Mouse (Mus musculus): ENCODE results near the gene Fggy. TPM values are rescaled to one million over a fixed set of nuclear protein-coding genes. Genes with fewer than 3 reads are reported as not detected.

The Fggy gene
- polyA plus RNA-seq, 1 experiment from 2014 or later: 7.3 TPM

- H3K4me1 ChIP-seq: peaks cover 19% of the 10 kb centered on the region
- WGBS: 93% methylated on average over 4 of the region's 4 CpGs
- H3K27ac ChIP-seq (replicated peaks): peak overlapping the region; percentile 66; the same call in 1 of the 2 replicates
- no peaks in the 10 kb centered on the region for H3K9me3 ChIP-seq
- no peak for DNase-seq (ENCODE audit: low spot score)
- H3K4me3 ChIP-seq: no peak overlapping the region
- no peaks in the 10 kb centered on the region for H3K36me3 ChIP-seq (replicated peaks)
- H3K27me3 ChIP-seq (replicated peaks; ENCODE audit: low read depth, poor library complexity, severe bottlenecking): no peaks in the 10 kb centered on the region
Measured at GRCm38 (mm10) chr4:95778528-95778927, 221.2 kb downstream of the Fggy start.

- Histone ChIP-seq H3K27ac (replicated peaks) (no peak overlapping the region), H3K9me3 (no peaks in the 10 kb centered on the region), H3K27me3 (replicated peaks; ENCODE audit: low read depth, poor library complexity, severe bottlenecking) (no peaks in the 10 kb centered on the region), H3K36me3 (replicated peaks) (no peaks in the 10 kb centered on the region), H3K4me1 (peaks cover 10% of the 10 kb centered on the region; the same call in 1 of the 2 replicates), H3K4me3 (no peak overlapping the region)
- DNase-seq (ENCODE audit: low spot score): no peak
- 92% methylated on average over 4 of the region's 4 CpGs for WGBS
Measured at GRCm38 (mm10) chr4:95784146-95784895, 227.0 kb downstream of the Fggy start.

GRCm38 (mm10) chr4:95787609-95788008 is 230.3 kb downstream of the Fggy start:
- H3K27ac ChIP-seq (replicated peaks): no peak overlapping the region
- H3K4me3 ChIP-seq: no peak overlapping the region
- no peaks in the 10 kb centered on the region for H3K27me3 ChIP-seq (replicated peaks; ENCODE audit: low read depth, poor library complexity, severe bottlenecking)
- no peaks in the 10 kb centered on the region for H3K36me3 ChIP-seq (replicated peaks)
- no peak for DNase-seq (ENCODE audit: low spot score)
- H3K9me3 ChIP-seq: no peaks in the 10 kb centered on the region
- 44% methylated on average over 2 of the region's 2 CpGs for WGBS
- H3K4me1 ChIP-seq: peaks cover 21% of the 10 kb centered on the region

GRCm38 (mm10) chr4:95788867-95789266 is 231.6 kb downstream of the Fggy start:
- peaks cover 27% of the 10 kb centered on the region for H3K4me1 ChIP-seq
- DNase-seq (ENCODE audit: low spot score): no peak
- 63% methylated on average over 2 of the region's 2 CpGs for WGBS
- 0 out of 2 replicates have a peak overlapping the region, but pooled peaks have one; percentile 35 for H3K27ac ChIP-seq (replicated peaks)
- H3K9me3 ChIP-seq: no peaks in the 10 kb centered on the region
- H3K36me3 ChIP-seq (replicated peaks): no peaks in the 10 kb centered on the region
- H3K4me3 ChIP-seq: no peak overlapping the region
- H3K27me3 ChIP-seq (replicated peaks; ENCODE audit: low read depth, poor library complexity, severe bottlenecking): no peaks in the 10 kb centered on the region

- Histone ChIP-seq H3K27ac (replicated peaks) (no peak overlapping the region), H3K4me3 (no peak overlapping the region), H3K27me3 (replicated peaks; ENCODE audit: low read depth, poor library complexity, severe bottlenecking) (no peaks in the 10 kb centered on the region), H3K36me3 (replicated peaks) (no peaks in the 10 kb centered on the region), H3K4me1 (peaks cover 41% of the 10 kb centered on the region), H3K9me3 (no peaks in the 10 kb centered on the region)
- WGBS: 75% methylated on average over 3 of the region's 3 CpGs
- peak; percentile 44 for DNase-seq (ENCODE audit: low spot score)
Measured at GRCm38 (mm10) chr4:95791913-95792475, 234.7 kb downstream of the Fggy start.

- peak overlapping the region; percentile 77 for H3K27ac ChIP-seq (replicated peaks)
- no peak overlapping the region for H3K4me3 ChIP-seq
- no peak for DNase-seq (ENCODE audit: low spot score)
- H3K36me3 ChIP-seq (replicated peaks): no peaks in the 10 kb centered on the region
- WGBS: 68% methylated on average over 7 of the region's 7 CpGs
- peaks cover 40% of the 10 kb centered on the region for H3K4me1 ChIP-seq
- H3K9me3 ChIP-seq: no peaks in the 10 kb centered on the region
- H3K27me3 ChIP-seq (replicated peaks; ENCODE audit: low read depth, poor library complexity, severe bottlenecking): no peaks in the 10 kb centered on the region
Measured at GRCm38 (mm10) chr4:95793647-95794328, 236.5 kb downstream of the Fggy start.

GRCm38 (mm10) chr4:95794651-95795050 is 237.3 kb downstream of the Fggy start:
- Histone ChIP-seq H3K4me1 (peaks cover 40% of the 10 kb centered on the region), H3K4me3 (no peak overlapping the region), H3K9me3 (no peaks in the 10 kb centered on the region), H3K27me3 (replicated peaks; ENCODE audit: low read depth, poor library complexity, severe bottlenecking) (no peaks in the 10 kb centered on the region), H3K36me3 (replicated peaks) (no peaks in the 10 kb centered on the region), H3K27ac (replicated peaks) (peak overlapping the region; percentile 77)
- peak; percentile 68 for DNase-seq (ENCODE audit: low spot score)
- 34% methylated on average over 6 of the region's 6 CpGs for WGBS

GRCm38 (mm10) chr4:95795283-95795682 is 238.0 kb downstream of the Fggy start:
- WGBS: 78% methylated on average over 2 of the region's 2 CpGs
- Histone ChIP-seq H3K27me3 (replicated peaks; ENCODE audit: low read depth, poor library complexity, severe bottlenecking) (no peaks in the 10 kb centered on the region), H3K4me3 (no peak overlapping the region), H3K4me1 (peaks cover 40% of the 10 kb centered on the region), H3K36me3 (replicated peaks) (no peaks in the 10 kb centered on the region), H3K9me3 (no peaks in the 10 kb centered on the region), H3K27ac (replicated peaks) (no peak overlapping the region; the same call in 1 of the 2 replicates)
- DNase-seq (ENCODE audit: low spot score): no peak

GRCm38 (mm10) chr4:95819650-95820049 is 262.3 kb downstream of the Fggy start:
- peaks cover 34% of the 10 kb centered on the region for H3K4me1 ChIP-seq
- WGBS: 36% methylated on average over 2 of the region's 2 CpGs
- H3K27ac ChIP-seq (replicated peaks): no peak overlapping the region
- H3K9me3 ChIP-seq: no peaks in the 10 kb centered on the region
- DNase-seq (ENCODE audit: low spot score): peak; percentile 45
- H3K27me3 ChIP-seq (replicated peaks; ENCODE audit: low read depth, poor library complexity, severe bottlenecking): no peaks in the 10 kb centered on the region
- H3K36me3 ChIP-seq (replicated peaks): no peaks in the 10 kb centered on the region
- H3K4me3 ChIP-seq: no peak overlapping the region

- Histone ChIP-seq H3K27me3 (replicated peaks; ENCODE audit: low read depth, poor library complexity, severe bottlenecking) (no peaks in the 10 kb centered on the region), H3K4me3 (no peak overlapping the region), H3K36me3 (replicated peaks) (no peaks in the 10 kb centered on the region), H3K27ac (replicated peaks) (peak overlapping the region; percentile 79), H3K9me3 (no peaks in the 10 kb centered on the region), H3K4me1 (peaks cover 43% of the 10 kb centered on the region)
- peak; percentile 76 for DNase-seq (ENCODE audit: low spot score)
- WGBS: 60% methylated on average over 3 of the region's 3 CpGs
Measured at GRCm38 (mm10) chr4:95821906-95822579, 264.7 kb downstream of the Fggy start.

- no peaks in the 10 kb centered on the region for H3K36me3 ChIP-seq (replicated peaks)
- 89% methylated on average over 4 of the region's 4 CpGs for WGBS
- H3K4me3 ChIP-seq: no peak overlapping the region
- no peaks in the 10 kb centered on the region for H3K9me3 ChIP-seq
- H3K27ac ChIP-seq (replicated peaks): no peak overlapping the region
- H3K27me3 ChIP-seq (replicated peaks; ENCODE audit: low read depth, poor library complexity, severe bottlenecking): no peaks in the 10 kb centered on the region
- no peak for DNase-seq (ENCODE audit: low spot score)
- peaks cover 23% of the 10 kb centered on the region for H3K4me1 ChIP-seq
Measured at GRCm38 (mm10) chr4:95828164-95828563, 270.9 kb downstream of the Fggy start.

GRCm38 (mm10) chr4:95830320-95830719 is 273.0 kb downstream of the Fggy start:
- Histone ChIP-seq H3K36me3 (replicated peaks) (no peaks in the 10 kb centered on the region), H3K4me3 (no peak overlapping the region), H3K9me3 (no peaks in the 10 kb centered on the region), H3K4me1 (peaks cover 17% of the 10 kb centered on the region), H3K27me3 (replicated peaks; ENCODE audit: low read depth, poor library complexity, severe bottlenecking) (no peaks in the 10 kb centered on the region), H3K27ac (replicated peaks) (no peak overlapping the region)
- DNase-seq (ENCODE audit: low spot score): no peak
- WGBS: 62% methylated on average over 2 of the region's 2 CpGs
